Comparison of ENCODE assay signal across 23 mouse cellular contexts in genomic region chr15:5658796-5659195, GRCm38 (mm10).
DNase-seq lines count a peak whose midpoint lies in the region; ATAC-seq and TF ChIP-seq lines count a peak whose summit lies in the region.
"Had no signal": no experiment of that assay in that cellular context is flagged by ENCODE, and none has a peak within 500 bp of the region (broad histone marks: within the 10 kb centered on the region; RNA-seq: fewer than 3 reads in every experiment).

No protein-coding gene starts in this region.

- peak; percentile 79; the same call in 1 of the 2 replicates for ATAC-seq in stomach, embryonic 15.5 days (ENCODE audit: insufficient read depth, low FRiP score, low read depth)
- ATAC-seq in stomach, postnatal 0 days (ENCODE audit: low FRiP score, low TSS enrichment), result no peak
- ATAC-seq in hematopoietic stem cell, adult 5-6 weeks (replicated peaks in 1 of 2; ENCODE audit: insufficient read depth in 1 of 2, low FRiP score in 2 of 2, low TSS enrichment in 1 of 2, low read depth in 1 of 2, poor library complexity in 2 of 2, severe bottlenecking in 2 of 2), result peak; percentile 21 to 37; a peak in 2 of 4 replicates
- peak; percentile 99 for ATAC-seq in liver, postnatal 0 days
- ATAC-seq in forebrain, embryonic 12.5 days (ENCODE audit: low FRiP score), result no peak
- ATAC-seq: inflammation-experienced regulatory T-cells, adult 6 months; midbrain, embryonic 13.5 days had no signal

- DNase-seq in stomach, postnatal 0 days (ENCODE audit: low spot score), result no peak
- DNase-seq in liver, postnatal 0 days, result peak; percentile 20
- DNase-seq in ovary, postnatal 14 days (ENCODE audit: low spot score), result no peak
- no peak for DNase-seq in neural tube, embryonic 10.5 days (ENCODE audit: extremely low spot score, low spot score)
- DNase-seq: B cell, adult 2 months; cerebellum, adult 18-20 months; gastrocnemius, postnatal 10 days; heart, adult 2 months; lung, adult 2 months; lung, postnatal 4 days; retina, postnatal 1 day; thymus, postnatal 14 days had no signal

- no peak for TF ChIP-seq CTCF in stomach, postnatal 0 days (IDR thresholded peaks at IDR 0.05; ENCODE audit: low read depth)
- TF ChIP-seq CTCF in liver, postnatal 0 days (IDR thresholded peaks at IDR 0.05; ENCODE audit: low read depth), result no peak

- H3K27me3 ChIP-seq in stomach, embryonic 15.5 days (replicated peaks), result no peaks in the 10 kb centered on the region
- no peaks in the 10 kb centered on the region for H3K27me3 ChIP-seq in stomach, postnatal 0 days (ENCODE audit: control insufficient read depth, insufficient read depth, low read length)
- no peaks in the 10 kb centered on the region for H3K27me3 ChIP-seq in liver, postnatal 0 days (ENCODE audit: insufficient read depth, low read length)
- H3K27me3 ChIP-seq in forebrain, embryonic 12.5 days, result no peaks in the 10 kb centered on the region
- H3K27me3 ChIP-seq: embryonic facial prominence, embryonic 13.5 days; hindbrain, embryonic 12.5 days; midbrain, embryonic 13.5 days; neural tube, embryonic 15.5 days had no signal

- H3K9ac ChIP-seq in stomach, embryonic 15.5 days, result no peak overlapping the region
- no peak overlapping the region for H3K9ac ChIP-seq in stomach, postnatal 0 days (ENCODE audit: low read length)
- no peak overlapping the region for H3K9ac ChIP-seq in liver, postnatal 0 days (replicated peaks)
- H3K9ac ChIP-seq in forebrain, embryonic 12.5 days, result no peak overlapping the region
- H3K9ac ChIP-seq: embryonic facial prominence, embryonic 13.5 days; hindbrain, embryonic 12.5 days; midbrain, embryonic 13.5 days; neural tube, embryonic 15.5 days had no signal

- no peak overlapping the region for H3K27ac ChIP-seq in stomach, embryonic 15.5 days
- no peak overlapping the region for H3K27ac ChIP-seq in stomach, postnatal 0 days (replicated peaks)
- peak overlapping the region; percentile 34; the same call in 1 of the 2 replicates for H3K27ac ChIP-seq in liver, postnatal 0 days (ENCODE audit: low read depth)
- H3K27ac ChIP-seq in forebrain, embryonic 12.5 days, result no peak overlapping the region
- H3K27ac ChIP-seq: embryonic facial prominence, embryonic 13.5 days; forebrain, embryonic 10.5 days; heart, adult 2 months; hindbrain, embryonic 12.5 days; kidney, postnatal 0 days; limb, embryonic 10.5 days; midbrain, embryonic 13.5 days; neural tube, embryonic 15.5 days had no signal

- TF ChIP-seq EP300 in stomach, postnatal 0 days (optimal IDR thresholded peaks at IDR 0.05), result no peak
- TF ChIP-seq EP300 in liver, postnatal 0 days (IDR thresholded peaks at IDR 0.05; ENCODE audit: low read depth), result peak; percentile 97

- no peaks in the 10 kb centered on the region for H3K9me3 ChIP-seq in stomach, embryonic 15.5 days
- no peaks in the 10 kb centered on the region for H3K9me3 ChIP-seq in stomach, postnatal 0 days (ENCODE audit: control insufficient read depth, low read length)
- H3K9me3 ChIP-seq in liver, postnatal 0 days (ENCODE audit: low read length), result no peaks in the 10 kb centered on the region
- H3K9me3 ChIP-seq in forebrain, embryonic 12.5 days, result no peaks in the 10 kb centered on the region
- H3K9me3 ChIP-seq: embryonic facial prominence, embryonic 13.5 days; forebrain, embryonic 10.5 days; hindbrain, embryonic 12.5 days; limb, embryonic 10.5 days; midbrain, embryonic 13.5 days; neural tube, embryonic 15.5 days had no signal

- H3K36me3 ChIP-seq in stomach, embryonic 15.5 days, result no peaks in the 10 kb centered on the region
- no peaks in the 10 kb centered on the region for H3K36me3 ChIP-seq in stomach, postnatal 0 days (ENCODE audit: control insufficient read depth, insufficient read depth, low read length)
- no peaks in the 10 kb centered on the region for H3K36me3 ChIP-seq in liver, postnatal 0 days (replicated peaks; ENCODE audit: insufficient read depth, low read length)
- H3K36me3 ChIP-seq in forebrain, embryonic 12.5 days (replicated peaks), result no peaks in the 10 kb centered on the region
- H3K36me3 ChIP-seq: embryonic facial prominence, embryonic 13.5 days; forebrain, embryonic 10.5 days; hindbrain, embryonic 12.5 days; limb, embryonic 10.5 days; midbrain, embryonic 13.5 days; neural tube, embryonic 15.5 days had no signal

- WGBS in stomach, embryonic 15.5 days, result 61% methylated on average over 6 of the region's 6 CpGs
- 75% methylated on average over 6 of the region's 6 CpGs for WGBS in stomach, postnatal 0 days
- WGBS in liver, postnatal 0 days (ENCODE audit: insufficient replicate concordance), result 61% methylated on average over 6 of the region's 6 CpGs
- 83% methylated on average over 6 of the region's 6 CpGs for WGBS in forebrain, embryonic 12.5 days

- no peaks in the 10 kb centered on the region for H3K4me1 ChIP-seq in stomach, embryonic 15.5 days
- H3K4me1 ChIP-seq in stomach, postnatal 0 days (replicated peaks; ENCODE audit: control insufficient read depth, insufficient read depth), result no peaks in the 10 kb centered on the region
- no peaks in the 10 kb centered on the region for H3K4me1 ChIP-seq in liver, postnatal 0 days (ENCODE audit: insufficient read depth)
- no peaks in the 10 kb centered on the region for H3K4me1 ChIP-seq in forebrain, embryonic 12.5 days
- H3K4me1 ChIP-seq: embryonic facial prominence, embryonic 13.5 days; forebrain, embryonic 10.5 days; hindbrain, embryonic 12.5 days; limb, embryonic 10.5 days; midbrain, embryonic 13.5 days; neural tube, embryonic 15.5 days had no signal

- no peak overlapping the region for H3K4me2 ChIP-seq in stomach, embryonic 15.5 days
- no peak overlapping the region for H3K4me2 ChIP-seq in stomach, postnatal 0 days (replicated peaks; ENCODE audit: low read depth)
- 0 out of 2 replicates have a peak overlapping the region, but pooled peaks have one; percentile 29 for H3K4me2 ChIP-seq in liver, postnatal 0 days (ENCODE audit: low read depth, low read length)
- H3K4me2 ChIP-seq in forebrain, embryonic 12.5 days, result no peak overlapping the region
- H3K4me2 ChIP-seq: embryonic facial prominence, embryonic 13.5 days; hindbrain, embryonic 12.5 days; midbrain, embryonic 13.5 days; neural tube, embryonic 15.5 days had no signal

- no peak overlapping the region for H3K4me3 ChIP-seq in stomach, embryonic 15.5 days (replicated peaks)
- no peak overlapping the region for H3K4me3 ChIP-seq in stomach, postnatal 0 days (ENCODE audit: low read depth, low read length)
- no peak overlapping the region for H3K4me3 ChIP-seq in liver, postnatal 0 days (ENCODE audit: low read depth, low read length)
- no peak overlapping the region for H3K4me3 ChIP-seq in forebrain, embryonic 12.5 days (replicated peaks)
- H3K4me3 ChIP-seq: embryonic facial prominence, embryonic 13.5 days; forebrain, embryonic 10.5 days; heart, adult 2 months; hindbrain, embryonic 12.5 days; limb, embryonic 10.5 days; midbrain, embryonic 13.5 days; neural tube, embryonic 15.5 days had no signal

Comparison
In these comparisons a context has a peak if more than half of its experiments do, and no peak if none do; other contexts are left out.
1. ATAC-seq: peak in stomach, embryonic 15.5 days (single experiment), hematopoietic stem cell, adult 5-6 weeks (2 of 2) and liver, postnatal 0 days (single experiment); none in stomach, postnatal 0 days (single experiment) and forebrain, embryonic 12.5 days (single experiment).